Mouse (Mus musculus): Measurements from ENCODE around the gene Ipo8.

Ipo8 gene

DNA sequence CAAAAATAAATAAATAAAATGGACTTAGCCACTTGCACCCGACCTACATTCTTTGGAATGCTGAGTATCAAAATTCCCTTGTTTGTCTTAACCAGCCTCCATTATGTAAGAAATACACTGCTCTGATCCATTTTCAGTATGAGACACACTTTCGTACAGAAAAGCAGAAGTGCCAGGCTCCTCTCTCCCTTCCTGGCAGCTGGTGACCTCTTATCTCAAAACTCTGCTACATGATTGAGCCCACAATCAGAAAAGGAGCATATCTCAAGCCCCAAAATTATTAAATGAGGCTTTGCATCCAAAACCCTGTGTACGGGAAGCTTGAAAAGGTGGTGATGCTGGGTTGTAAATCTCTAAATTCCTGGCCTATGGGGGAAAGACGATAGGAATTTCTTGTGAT, 69.8 kb downstream of the Ipo8 start:
- DNase-seq (ENCODE audit: low spot score in 2 of 2): no peak

DNA sequence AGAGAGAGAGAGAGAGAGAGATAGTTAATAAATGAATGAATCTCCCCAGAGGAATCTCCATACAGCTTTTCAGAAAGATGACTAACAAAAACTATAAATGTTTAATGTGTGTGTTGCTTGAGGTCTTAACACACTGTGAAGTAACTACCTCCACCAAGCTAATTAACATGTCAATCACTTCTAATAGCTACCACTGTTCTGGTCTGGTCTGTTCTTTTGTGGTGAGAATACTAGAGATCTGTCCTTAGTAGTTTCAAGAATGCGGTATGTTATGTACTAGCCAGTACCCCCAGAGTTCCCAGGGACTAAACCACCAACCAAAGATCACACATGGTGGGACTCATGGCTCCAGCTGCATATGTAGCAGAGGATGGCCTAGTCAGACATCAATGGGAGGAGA, 74.7 kb downstream of the Ipo8 start:
- no peak for DNase-seq (ENCODE audit: low spot score in 2 of 2)

DNA sequence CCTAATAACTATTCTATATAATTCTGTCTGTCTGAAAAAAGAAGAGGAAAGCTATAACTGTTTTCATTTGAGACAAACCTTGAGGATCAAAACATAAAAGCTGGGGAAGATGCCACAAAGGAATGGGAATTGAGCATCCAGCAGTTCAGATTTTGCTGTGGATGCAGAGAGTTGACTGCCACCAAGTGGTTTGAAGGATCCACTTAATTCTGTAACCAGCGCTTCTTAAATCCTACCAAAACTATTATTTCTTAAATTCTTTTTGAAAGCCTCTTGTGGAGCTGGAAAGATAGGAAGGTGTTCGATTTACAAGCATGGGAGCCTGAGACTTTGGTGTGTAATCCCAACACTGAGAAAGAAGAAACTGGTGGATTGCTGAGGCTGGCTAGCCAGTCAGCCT, 79.9 kb downstream of the Ipo8 start:
- no peak for DNase-seq (ENCODE audit: low spot score in 2 of 2)

DNA sequence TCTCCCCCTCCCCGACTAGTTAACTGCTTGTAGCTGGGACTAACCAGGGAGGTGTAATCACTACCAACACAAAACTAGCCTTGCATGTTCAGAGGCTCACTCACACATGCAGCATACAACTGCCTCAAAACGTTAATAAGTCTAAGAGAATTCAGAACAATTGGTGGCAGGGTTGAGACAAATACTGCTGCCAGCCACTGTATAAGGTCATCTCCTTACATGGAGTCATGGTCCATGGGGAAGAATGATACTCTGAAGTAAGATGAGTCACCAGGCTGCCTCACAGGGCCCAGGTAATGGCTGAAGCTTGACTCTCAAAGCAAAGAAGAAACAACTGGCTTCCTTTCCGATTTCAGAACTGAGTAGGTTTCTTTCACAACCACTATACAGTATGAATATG, 81.1 kb downstream of the Ipo8 start:
- no peak for DNase-seq (ENCODE audit: low spot score in 2 of 2)

DNA sequence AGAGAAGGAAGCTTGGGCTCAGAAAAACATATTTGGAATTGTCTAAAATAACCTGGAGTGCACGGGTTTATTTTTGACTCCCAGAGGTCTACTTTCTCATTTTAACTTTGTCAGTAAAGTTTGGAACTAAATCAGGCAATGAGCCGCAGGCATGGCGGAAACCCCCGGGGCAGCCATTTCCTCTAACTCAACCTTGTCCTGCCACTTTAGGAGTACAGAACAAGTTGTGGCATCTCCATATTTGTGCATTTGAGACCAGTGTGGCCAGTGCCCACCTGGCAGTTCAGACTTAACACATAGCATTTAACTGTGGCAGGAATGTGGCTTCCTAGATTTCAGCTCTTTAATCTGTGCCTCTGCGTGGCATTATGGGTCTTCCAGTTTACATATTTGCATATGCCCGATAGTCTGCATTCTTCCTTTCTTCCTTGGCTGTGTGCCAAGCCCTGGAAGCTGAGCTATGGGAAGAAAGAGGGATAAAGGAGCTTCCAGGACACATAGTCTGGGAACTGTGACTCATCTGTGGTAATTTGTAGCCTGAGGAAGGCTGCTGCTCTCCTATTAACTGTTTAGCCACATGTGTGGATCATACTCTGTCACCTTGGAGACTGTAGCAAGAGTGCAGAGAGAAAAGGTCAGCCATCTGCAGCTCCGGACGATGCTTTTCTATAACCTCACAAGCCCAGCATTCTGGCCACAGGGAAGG, 90.6 kb downstream of the Ipo8 start:
- DNase-seq (ENCODE audit: low spot score in 2 of 2): no peak

DNA sequence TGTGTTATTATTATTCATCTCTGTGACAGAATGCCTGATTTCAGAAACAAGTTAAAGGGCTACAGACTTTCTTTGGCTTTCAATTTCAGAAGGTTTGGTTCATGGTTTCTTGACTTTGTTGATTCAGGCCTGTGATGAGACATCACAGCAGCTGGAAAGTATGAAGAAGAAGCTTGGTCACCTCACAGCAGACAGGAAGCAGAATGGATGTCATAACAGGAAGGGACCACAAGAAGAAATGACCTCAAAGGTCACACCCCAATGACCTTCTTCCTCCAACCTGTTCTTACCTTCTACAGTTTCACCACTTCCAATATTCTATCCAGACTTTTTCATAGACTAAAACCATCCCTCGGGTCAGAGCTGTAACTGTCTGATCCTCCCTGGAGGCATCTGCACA, 94.9 kb downstream of the Ipo8 start:
- DNase-seq (ENCODE audit: low spot score in 2 of 2): no peak

DNA sequence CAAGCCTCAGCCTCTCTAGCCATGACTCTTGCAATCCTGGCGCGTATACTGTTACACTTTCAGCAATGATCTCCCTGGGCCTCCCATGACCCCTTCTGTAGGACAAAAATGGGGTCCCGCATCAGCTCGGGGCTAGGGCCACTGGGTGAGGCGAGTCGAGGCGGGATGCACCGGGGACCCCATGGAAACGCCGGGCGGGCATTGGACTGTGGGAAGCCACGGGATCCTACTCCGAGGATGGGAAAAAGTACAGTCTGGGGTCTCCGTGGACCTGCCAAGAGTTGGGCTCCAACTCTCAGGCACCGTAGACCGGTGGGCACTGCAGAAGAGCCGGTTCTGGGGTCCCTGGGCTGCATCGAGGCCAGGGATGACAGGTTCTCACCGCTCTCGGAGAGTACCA, 97.3 kb downstream of the Ipo8 start:
- no peak for DNase-seq (ENCODE audit: low spot score in 2 of 2)

DNA sequence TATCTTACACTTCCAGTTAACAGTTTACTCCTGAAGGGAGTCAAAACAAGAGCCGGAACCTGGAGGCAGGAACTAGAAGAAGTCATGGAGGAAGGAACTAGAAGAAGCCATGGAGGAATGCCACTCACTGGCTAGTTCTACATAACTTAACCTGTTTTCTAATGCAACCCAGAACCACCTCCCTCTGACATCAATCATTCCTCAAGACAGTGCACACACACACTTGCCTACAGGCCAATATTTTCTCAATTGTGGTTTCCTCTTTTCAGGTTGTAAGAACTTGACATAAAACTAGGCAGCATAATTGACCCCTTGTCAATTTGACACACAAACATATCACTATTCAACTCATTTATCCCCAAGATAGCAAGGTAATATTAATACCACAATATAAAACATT, 98.3 kb downstream of the Ipo8 start:
- DNase-seq (ENCODE audit: low spot score in 2 of 2): no peak

DNA sequence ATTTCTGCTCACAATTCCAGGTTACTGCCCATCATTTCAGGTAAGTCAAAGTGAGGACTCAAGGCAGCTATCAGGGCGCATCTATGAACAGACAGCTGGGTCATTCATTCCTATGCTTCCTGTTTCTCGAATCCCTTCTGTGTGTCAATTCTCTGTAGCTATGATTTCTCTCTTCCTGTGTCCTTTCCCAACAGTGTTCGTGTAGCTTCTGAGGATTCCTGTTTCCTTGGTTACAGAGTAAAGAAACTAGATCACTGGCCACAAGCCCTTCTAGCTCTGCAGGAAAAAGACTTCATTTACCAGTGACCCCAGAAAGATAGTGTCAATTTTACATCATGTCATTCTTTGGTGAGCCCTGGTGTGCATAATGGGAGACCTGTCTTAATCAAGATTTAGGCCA, 102.7 kb downstream of the Ipo8 start:
- no peak for DNase-seq (ENCODE audit: low spot score in 2 of 2)

DNA sequence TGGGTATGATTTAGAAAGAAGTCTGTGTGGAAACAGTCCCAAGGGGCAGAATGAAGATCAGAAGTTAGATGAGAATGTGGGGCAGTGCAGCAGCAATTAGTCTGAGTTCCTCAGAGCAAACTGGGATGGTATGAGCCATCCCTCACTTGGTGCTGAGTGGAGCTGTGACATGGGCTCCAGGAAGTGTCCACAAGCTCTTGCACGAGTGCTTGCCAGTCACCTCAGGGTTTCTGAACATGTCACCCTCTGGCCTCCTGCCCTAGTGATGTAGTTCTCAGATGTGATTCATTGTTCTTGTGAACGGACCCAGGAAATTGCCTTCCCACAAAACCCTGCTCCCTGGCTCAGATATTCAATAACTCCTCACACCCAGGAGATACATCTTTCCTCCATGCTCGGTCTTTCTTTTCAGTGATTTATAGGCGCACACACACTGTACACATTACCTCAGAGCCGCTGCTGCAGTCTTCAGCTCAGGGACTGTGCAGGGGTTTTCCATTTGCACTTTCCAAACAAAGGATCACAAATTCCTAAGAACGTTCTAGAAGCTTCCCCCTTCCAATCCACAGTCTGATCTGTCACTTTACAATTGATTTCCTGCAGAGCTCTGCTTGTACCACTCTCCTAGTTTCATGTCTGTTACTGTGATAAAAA, 103.3 kb downstream of the Ipo8 start:
- DNase-seq (ENCODE audit: low spot score in 2 of 2): no peak

DNA sequence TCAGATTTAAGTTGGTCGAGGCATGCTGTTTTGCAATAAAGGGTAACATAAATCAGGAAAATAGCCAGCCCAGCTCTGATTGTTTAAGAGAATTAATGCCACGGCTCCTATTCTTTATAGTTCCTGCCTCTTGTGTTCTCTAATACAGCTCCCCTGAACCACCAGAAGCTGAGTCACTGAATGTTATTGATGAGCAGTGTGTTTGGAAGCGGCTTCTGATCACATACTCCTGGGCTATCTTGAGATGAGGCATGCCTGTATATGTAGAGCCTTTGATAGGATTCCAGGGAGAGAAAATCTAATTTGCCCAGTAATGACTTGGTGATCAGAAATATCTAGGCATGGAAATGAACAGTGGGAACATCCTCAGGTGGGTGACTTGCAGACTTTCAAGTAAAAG, 106.8 kb downstream of the Ipo8 start:
- no peak for DNase-seq (ENCODE audit: low spot score in 2 of 2)
